Mouse (Mus musculus) splenic B cell, adult 2 months (primary cell): ENCODE measurements at regions not wholly inside any gene's neighbourhood (a gene's known extent, or its start where the extent isn't known, plus 50 kb on each side); places are given as distances from the start of the nearest gene placed in this dataset.

Experiments
- DNase-seq: peaks from one replicate; pipeline ENCODE4 v3.0.0-alpha.2; 2011; ENCODE audit warnings: low read depth, low spot score
- H3K27me3 ChIP-seq: 2 replicates; pipeline ENCODE4 v1.6.1; 2012; ENCODE audit warnings: mild to moderate bottlenecking, low read length, moderate library complexity, mixed read lengths; ENCODE audit not compliant: control insufficient read depth, poor library complexity, insufficient read depth, severe bottlenecking
- H3K36me3 ChIP-seq: 2 replicates; pipeline ENCODE4 v1.6.1; 2012; ENCODE audit warnings: mild to moderate bottlenecking, low read length, moderate library complexity, mixed read lengths; ENCODE audit not compliant: control insufficient read depth, poor library complexity, insufficient read depth, severe bottlenecking

DNA sequence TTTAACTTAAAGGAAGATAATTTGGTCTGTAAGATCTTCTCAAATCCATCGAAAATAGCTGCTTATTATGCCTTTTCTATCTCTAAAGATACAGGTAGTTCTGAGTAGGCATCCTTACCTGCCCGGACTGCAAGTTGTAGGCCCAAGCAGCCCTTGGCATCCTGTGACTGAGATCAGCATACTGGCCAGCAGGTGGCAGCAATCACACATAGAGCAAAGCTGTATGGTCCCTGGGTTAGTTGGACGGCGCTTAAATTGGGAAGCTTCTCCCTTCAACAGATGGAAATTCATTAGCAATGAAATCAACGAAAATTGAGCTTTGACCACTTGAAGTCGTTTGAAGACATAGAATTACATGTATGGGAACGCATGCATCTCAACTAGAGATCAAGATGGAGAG, 61.0 kb downstream of the Ccng2 start:
- peak; percentile 79 for DNase-seq
- H3K27me3 ChIP-seq, result no peaks in the 10 kb centered on the region
- no peaks in the 10 kb centered on the region for H3K36me3 ChIP-seq

DNA sequence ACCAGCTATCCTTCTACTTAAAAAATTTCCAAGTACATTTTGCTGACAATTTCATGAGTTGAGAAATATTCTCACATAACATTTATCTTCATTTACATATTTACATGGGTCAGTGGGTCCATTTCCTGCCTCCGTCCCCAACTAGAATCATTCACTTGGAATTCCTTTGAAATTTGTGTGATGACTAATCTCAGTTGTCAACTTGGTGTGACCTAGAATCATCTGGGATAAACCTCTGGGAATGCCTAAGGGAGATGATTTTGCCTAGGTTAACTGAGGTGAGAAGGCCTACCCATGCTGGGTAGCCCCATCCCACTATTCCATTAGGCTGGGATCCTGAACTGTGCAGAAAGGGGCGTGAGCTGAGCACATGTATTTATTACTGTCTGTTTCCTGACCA, 63.8 kb downstream of the Ccng2 start:
- Histone ChIP-seq H3K36me3 (no peaks in the 10 kb centered on the region), H3K27me3 (no peaks in the 10 kb centered on the region)
- DNase-seq, result no peak

DNA sequence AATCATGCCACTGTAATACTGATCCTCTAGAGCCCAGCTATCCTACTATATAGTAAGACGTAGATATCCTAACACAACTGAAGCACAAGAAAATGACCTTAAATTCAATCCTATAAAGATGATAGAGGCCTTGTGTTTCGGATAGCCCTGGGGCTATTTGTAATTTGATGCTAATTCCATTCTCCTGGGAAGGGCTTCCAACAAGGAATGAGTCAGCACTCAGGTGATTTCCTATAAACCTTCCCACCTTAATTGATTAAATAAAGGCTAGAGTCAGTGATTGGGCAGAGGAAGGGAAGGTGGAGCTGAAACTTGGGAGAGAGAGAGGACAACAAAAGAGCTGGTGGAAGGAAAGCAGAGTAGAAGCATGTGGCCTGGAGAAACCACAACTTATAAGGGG, 86.0 kb downstream of the Ccng2 start:
- H3K27me3 ChIP-seq, result no peaks in the 10 kb centered on the region
- no peaks in the 10 kb centered on the region for H3K36me3 ChIP-seq
- DNase-seq, result no peak
